Mouse (Mus musculus) MN1 (cell line): ENCODE measurements around the gene Pex11g.

Experiments
- DNase-seq: peaks from one replicate; pipeline ENCODE4 v3.0.0-alpha.2; 2016; ENCODE audit warnings: low spot score

Pex11g gene

DNA sequence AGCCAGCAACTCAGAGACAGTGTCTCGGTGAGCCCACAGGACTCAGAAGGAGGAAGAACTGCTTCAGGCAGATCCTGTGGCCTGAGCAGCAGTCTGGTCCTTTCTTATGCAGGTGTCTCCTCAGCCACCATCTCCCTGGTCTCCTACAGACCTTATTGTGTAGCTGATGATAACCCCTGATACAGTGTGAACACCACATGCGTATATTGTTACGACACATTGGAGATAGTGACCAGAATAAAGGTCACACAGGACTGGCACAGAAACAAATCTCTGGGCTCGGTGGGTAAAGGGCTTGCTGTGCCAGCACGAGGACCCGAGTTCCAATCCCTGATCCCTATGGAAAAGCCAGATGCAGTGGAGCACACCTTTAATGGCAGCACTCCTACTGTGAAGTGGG, 51.8 kb downstream of the Pex11g start:
- DNase-seq: no peak

DNA sequence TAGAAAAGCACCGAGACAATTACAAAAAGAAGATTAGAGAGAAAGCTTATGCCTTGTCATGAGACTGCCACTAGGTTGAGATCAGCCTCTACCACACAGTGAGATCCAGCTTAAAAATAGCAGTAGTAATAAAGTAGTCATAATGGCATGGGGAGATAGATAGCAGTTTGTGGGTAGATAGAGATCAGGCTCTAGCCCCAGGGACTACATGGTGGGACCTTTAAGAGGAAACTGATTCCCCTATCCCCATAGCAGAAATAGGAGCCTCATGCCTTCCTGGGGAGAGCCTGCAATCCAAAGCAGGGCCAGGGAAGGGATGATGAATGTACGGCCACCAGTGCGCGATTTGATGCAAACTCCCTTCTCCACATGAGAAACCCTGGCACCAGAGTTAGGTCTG, 52.2 kb downstream of the Pex11g start:
- no peak for DNase-seq

DNA sequence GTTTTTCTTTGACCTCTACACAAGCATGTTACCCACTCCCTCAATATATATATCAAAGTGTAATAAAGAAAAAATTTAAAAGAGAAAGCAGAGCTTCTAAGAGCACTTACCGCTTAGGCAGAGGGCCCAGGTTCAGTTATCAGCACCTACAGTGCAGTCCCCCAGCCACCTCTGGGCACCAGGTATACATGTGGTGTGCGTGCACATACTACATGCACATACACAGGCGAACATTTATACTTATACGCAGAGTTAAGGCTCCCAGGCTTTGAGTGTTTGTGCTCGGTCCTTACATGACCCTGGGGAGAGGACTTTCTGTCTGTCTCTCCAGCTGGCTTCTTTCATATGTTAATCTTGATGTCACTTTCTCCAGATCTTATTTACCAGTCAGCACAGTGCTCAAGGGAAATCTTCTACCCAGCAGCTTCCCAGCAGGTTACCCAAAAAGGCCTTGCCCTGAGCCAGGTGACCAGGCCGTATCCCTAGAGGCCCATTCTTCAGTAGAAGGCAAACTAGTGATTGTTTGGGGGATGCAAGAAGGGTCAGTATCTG, 52.8 kb downstream of the Pex11g start:
- DNase-seq: no peak

DNA sequence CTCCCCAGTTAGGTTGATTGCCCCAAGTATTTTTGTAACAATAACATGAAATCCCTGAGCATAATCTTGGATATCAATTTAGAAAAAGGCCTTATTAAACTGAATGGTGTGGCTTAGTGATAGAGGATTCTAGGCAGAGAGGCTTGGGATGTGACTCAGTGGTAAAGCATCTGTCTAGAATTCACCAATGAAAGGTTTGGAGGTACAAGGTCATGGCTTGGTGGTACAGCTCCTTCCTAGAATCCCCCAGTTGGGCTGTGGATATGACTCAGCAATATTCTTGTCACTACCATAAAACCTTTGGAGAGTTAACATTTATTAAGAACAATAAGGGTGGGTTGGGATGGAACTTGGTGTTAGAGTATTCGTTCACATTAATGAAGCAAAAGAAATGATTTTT, 54.7 kb downstream of the Pex11g start:
- no peak for DNase-seq

DNA sequence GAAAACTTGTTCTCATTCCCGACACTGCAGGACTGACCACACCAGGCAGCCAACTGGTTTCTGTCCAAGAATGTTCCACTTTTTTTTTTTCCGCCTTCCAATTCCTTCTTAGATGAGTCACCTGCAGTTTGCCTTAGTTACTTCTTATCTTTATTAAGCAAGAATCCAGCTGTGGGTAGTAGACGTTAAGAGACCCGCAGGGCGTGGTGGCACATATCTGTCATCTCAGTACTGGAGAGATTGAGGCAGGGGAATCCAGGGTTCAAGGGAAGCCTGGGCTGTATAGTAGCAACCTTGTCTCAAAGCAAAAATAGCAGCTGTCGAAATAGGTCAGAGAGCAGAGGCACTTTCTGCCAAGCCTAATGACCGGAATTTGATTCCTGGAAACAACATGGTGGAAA, 55.6 kb downstream of the Pex11g start:
- peak; percentile 49 for DNase-seq

DNA sequence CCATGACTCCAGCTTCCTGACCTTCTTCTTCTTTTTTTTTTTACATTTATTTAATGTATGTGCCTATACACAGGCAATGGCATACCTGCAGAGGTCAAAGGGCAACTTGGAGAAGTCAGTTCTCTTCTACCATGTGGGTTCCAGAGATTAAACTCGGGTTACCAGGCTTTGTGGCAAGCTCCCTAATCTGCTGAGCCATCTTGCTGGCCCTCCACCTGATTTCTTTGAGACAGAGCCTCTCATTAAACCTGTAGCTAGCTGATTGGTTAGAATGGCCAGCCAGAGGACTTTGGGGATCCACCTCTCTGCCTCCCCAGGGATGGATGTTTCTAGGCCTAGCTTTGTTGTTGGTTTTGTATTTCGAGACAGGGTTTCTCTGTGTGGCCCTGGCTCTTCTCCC, 56.4 kb downstream of the Pex11g start:
- no peak for DNase-seq

DNA sequence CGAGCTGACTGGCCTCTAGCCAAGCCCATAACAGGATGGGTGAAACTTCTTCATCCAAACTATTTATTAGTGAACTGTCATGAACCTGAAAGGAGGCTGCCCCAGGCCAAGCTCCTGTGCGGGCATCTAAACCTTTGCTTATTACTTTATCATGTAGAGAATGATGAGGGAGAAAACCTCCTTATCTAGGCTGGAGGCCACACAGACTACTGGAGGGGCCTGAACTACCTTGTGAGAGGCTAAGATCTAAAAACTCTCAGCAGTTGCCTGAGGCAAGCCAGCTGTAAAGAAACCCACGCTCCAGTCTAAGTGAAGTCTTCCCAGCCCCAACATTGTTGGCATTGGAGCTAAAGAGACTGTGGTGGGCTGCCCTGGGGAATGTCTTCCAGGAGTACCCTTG, 60.1 kb downstream of the Pex11g start:
- DNase-seq: no peak
